Mouse (Mus musculus) liver, adult 2 months (tissue): Measurements from ENCODE around the gene Cldn3.

Source experiments
- CTCF ChIP-seq: fragments of 200-500 bp; IDR thresholded peaks from 2 replicates; pipeline ENCODE4 v1.5.1; 2011; ENCODE audit warnings: low read depth, low read length, control low read depth
- POLR2A ChIP-seq: fragments of 200-500 bp; IDR thresholded peaks from 2 replicates; pipeline ENCODE4 v1.6.1; 2011; ENCODE audit warnings: low read length, control low read depth; ENCODE audit not compliant: insufficient read depth; ENCODE audit errors: extremely low read depth

DNA sequence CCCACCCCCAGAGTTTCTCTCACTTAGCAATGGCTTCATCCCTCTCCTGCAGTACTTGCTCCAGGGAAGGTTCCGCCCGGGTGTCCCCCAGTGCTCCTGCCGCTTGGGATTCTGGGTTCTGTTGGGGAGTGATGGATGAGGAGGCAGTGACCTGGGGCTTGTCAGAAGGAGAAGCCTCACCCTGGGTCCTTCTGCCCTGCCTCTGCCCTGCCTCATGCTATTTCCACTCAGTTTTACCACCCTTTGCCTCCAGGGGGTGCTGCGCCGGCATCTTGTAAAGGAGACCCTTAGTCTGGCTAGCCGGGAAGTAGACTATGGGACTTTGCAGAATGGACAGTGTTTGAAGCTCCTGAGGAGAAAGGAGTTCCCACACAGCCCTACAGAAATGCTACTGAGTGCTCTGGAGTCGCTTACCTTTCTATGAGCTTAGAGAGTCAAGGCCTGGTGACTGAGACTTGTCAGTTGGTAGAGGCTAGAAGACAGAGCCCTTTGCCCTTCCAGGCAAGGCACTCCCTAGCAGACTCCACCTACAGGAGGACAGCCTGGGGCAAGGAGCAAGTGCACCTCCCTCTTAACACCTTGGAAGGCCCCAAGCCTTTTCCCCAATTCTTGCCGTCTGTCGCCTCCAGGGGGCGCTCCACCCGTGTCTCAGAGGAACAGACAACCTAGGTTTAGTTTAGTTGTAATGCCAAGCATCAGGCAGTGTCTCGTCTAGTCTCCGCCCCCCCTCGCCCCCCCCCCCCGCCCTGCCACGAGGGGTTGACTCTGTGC is 26.8 kb downstream of the Cldn3 start:
- TF ChIP-seq CTCF (peak; percentile 91), POLR2A (no peak)
